Mouse (Mus musculus) embryonic fibroblast, embryonic 13.5 days (primary cell): ENCODE measurements around the gene Catsper1. TPM values are rescaled to one million over a fixed set of nuclear protein-coding genes. Genes with fewer than 3 reads are reported as not detected.

Experiments
- H3K27ac ChIP-seq: 2 replicates; pipeline ENCODE4 v1.5.1; 2012; ENCODE audit warnings: low read length, control low read depth, inconsistent platforms; ENCODE audit not compliant: insufficient read depth
- H3K4me1 ChIP-seq: 2 replicates; pipeline ENCODE4 v1.6.1; 2011; ENCODE audit warnings: low read length; ENCODE audit not compliant: control insufficient read depth, insufficient read depth
- H3K4me3 ChIP-seq: 2 replicates; pipeline ENCODE4 v1.5.1; 2011; ENCODE audit warnings: mild to moderate bottlenecking, control low read depth, low read length; ENCODE audit not compliant: insufficient read depth
- CTCF ChIP-seq: IDR thresholded peaks from 2 replicates; pipeline ENCODE4 v1.5.1; 2011; ENCODE audit warnings: mild to moderate bottlenecking, control low read depth, low read length, moderate library complexity, borderline replicate concordance; ENCODE audit not compliant: insufficient read depth
- POLR2A ChIP-seq: IDR thresholded peaks from 2 replicates; pipeline ENCODE4 v1.6.1; 2011; ENCODE audit warnings: low read depth, mild to moderate bottlenecking, control low read depth, low read length, moderate library complexity
- polyA plus RNA-seq: library from polyadenylated mRNA; stranded (reverse); fragments of >200 nt; gene quantifications from 2 replicates; pipeline ENCODE4 v1.2.4, GENCODE M21; 2011; ENCODE audit warnings: low read depth; ENCODE audit not compliant: missing spikeins, insufficient read length

Gene Catsper1
- polyA plus RNA-seq: not detected in 2 replicates

- no peak for TF ChIP-seq CTCF
- Histone ChIP-seq H3K4me3 (no peak within 1 kb of the TSS), H3K4me1 (no peaks in the 10 kb centered on the region), H3K27ac (no peak within 1 kb of the TSS)
Measured at GRCm38 (mm10) chr19:5335441-5335840, at the start of gene Catsper1. Catsper1 (plus strand) TSS chr19:5335741.

DNA sequence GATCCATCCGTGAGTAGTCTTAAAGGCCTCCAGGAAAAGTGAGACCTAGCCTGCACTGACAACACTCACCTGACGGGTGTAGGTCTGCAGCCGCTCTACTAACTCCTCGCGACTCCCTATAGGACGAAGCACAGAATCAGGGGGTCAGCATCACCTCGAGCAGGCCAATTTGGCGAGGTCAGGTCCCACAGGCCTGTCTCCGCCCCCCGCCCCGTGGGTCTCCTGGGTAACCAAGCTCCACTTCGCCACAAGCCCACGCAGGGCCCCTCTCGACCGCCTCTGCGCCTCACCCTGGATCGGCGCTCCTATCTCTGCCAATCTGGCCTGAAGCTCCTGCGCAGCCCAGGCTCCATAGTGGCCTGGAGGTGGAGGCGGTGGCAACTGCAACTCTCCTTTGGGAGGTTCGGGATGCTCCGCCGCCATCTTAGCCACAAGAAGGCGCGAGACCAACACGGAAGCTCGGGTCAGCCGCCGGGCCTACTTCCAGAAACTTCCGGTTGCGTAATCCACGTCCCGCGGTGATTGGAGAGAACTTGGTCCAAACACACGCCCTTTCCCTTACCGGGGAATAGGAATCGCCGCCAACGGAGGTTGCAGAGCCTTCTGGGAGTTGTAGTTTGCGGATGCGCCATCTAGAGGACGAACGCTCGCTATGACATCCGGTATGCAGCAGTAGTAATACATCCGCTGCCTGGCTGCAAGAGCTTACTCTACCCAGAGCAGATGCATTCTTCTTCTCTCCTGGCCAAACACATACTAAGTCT, 40.4 kb upstream of the Catsper1 start, which contains the start of gene Sf3b2:
Sf3b2 (minus strand) TSS at position 484 of the 764 bp plus-strand sequence.
- Histone ChIP-seq H3K4me3 (peak within 1 kb of the TSS; percentile 79), H3K4me1 (no peaks in the 10 kb centered on the region), H3K27ac (peak within 1 kb of the TSS; percentile 60)
- TF ChIP-seq CTCF: peak; percentile 27; the same call in 1 of the 2 replicates
- TF ChIP-seq POLR2A: peak; percentile 93

DNA sequence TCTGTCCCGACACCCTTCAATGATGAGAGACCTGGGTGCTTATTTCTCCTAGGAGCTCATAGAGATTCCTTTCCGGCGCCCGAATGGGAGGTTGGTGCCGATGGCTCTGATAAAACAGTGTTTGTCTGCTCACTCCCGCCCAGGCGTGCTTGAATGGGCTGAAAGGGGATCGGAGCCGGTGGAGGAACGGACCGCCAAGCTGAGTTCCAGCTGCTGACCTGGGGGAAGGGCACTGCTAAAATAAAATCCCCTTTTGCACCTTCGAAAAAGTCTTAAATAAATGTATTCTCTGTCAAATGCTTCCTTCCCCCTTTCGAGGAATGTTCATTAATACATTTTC, 39.8 kb upstream of the Catsper1 start:
- H3K27ac ChIP-seq: peak overlapping the region; percentile 38; the same call in 1 of the 2 replicates
- peak overlapping the region; percentile 72 for H3K4me3 ChIP-seq
- TF ChIP-seq POLR2A: no peak
- TF ChIP-seq CTCF: no peak
- no peaks in the 10 kb centered on the region for H3K4me1 ChIP-seq

DNA sequence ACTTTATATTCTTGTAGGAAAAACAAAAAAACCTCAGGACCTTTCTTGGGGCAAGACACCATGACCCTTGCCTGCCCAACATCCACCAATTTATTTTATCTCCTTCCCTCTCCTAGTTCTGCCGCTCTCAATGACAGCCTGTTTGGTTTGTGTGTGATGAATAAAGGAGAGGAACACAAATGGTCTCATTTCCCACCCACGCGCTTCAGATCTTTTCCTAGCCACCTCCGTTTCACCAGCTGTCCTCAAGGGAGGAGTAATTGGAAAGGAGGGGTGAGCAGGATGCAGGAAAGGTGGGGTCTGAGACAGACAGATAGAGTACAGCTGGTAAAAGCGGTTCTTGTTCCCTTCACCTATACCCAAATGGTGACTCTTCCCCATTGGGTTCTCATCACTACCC, 38.9 kb upstream of the Catsper1 start:
- H3K27ac ChIP-seq: no peak overlapping the region
- no peak overlapping the region for H3K4me3 ChIP-seq
- no peaks in the 10 kb centered on the region for H3K4me1 ChIP-seq
- TF ChIP-seq CTCF: no peak
- TF ChIP-seq POLR2A: no peak

GRCm38 (mm10) chr19:5297903-5298800, 37.4 kb upstream of the Catsper1 start, which contains the start of gene Gal3st3:
Gal3st3 (plus strand) TSS chr19:5298331.
- no peak within 1 kb of the TSS for H3K27ac ChIP-seq

DNA sequence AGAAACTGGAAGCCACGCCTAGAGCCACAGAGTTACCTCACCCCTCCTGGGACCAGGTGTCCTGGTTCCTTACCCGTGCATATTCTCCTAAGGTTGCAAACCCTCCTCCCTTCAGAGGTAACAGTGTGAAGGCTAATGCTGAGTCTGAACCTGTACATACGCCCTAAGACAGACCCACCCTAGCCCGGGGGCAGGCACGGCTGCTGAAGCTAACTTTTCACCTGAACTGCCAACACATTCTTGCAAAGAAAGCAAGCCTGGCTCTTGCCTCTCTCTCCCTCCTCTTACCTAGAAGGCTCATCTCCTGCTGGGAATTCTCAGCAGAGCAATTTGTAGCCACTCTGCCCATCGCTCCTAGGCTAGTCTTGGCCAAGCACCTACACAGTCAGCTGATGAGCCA, 35.0 kb upstream of the Catsper1 start:
- Histone ChIP-seq H3K27ac (no peak overlapping the region), H3K4me3 (no peak overlapping the region), H3K4me1 (no peaks in the 10 kb centered on the region)
- TF ChIP-seq POLR2A: no peak
- no peak for TF ChIP-seq CTCF

More at GRCm38 (mm10) chr19:5297903-5298800, 37.4 kb upstream of the Catsper1 start, which contains the start of gene Gal3st3:
- Histone ChIP-seq H3K4me3 (no peak within 1 kb of the TSS), H3K4me1 (no peaks in the 10 kb centered on the region)
- TF ChIP-seq POLR2A: no peak
- TF ChIP-seq CTCF: no peak

DNA sequence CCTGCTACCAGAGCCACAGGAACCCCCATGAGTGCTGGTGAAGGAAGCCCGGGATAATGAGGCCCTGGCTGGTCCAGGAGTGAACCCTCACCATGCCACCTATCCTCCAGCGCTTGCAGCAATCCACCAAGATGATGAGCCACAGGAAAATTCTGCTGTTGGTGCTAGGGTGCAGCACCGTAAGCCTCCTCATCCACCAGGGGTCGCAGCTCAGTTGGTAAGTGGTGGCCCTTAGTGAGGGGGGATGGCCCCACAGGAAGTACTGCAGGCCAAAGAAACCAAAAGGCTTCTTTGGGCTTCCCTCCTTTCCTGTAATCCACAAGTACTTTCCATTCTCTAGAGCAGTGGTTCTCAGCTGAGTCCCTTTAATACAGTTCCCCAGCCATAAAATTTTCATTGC, 33.1 kb upstream of the Catsper1 start:
- Histone ChIP-seq H3K4me3 (no peak overlapping the region), H3K4me1 (no peaks in the 10 kb centered on the region), H3K27ac (no peak overlapping the region)
- no peak for TF ChIP-seq POLR2A
- TF ChIP-seq CTCF: peak; percentile 83; the same call in 1 of the 2 replicates

DNA sequence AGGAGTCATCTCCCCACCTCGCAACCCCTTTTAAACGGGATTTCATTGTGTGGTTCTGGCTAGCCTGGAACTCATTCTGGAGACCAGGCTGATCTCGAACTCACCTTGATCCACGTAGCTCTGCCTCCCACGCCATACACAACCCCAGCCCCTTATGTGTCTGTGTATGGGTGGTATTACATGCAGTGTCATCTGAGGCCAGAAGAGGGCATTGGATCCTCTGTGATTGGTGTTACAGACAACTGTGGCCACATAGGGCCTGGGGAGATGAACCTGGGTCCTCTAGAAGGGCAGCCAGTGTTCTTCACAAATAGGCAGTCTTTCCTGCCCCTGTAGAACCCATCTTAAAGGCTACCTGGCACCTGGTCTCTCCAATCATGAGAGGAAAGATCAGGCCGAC, 29.3 kb upstream of the Catsper1 start:
- no peak for TF ChIP-seq CTCF
- H3K27ac ChIP-seq: no peak overlapping the region
- no peaks in the 10 kb centered on the region for H3K4me1 ChIP-seq
- H3K4me3 ChIP-seq: no peak overlapping the region

- TF ChIP-seq CTCF (no peak), POLR2A (no peak)
- no peak overlapping the region for H3K27ac ChIP-seq
- H3K4me3 ChIP-seq: no peak overlapping the region
- no peaks in the 10 kb centered on the region for H3K4me1 ChIP-seq
Measured at GRCm38 (mm10) chr19:5306968-5307734, 28.4 kb upstream of the Catsper1 start.
